Mouse (Mus musculus): ENCODE results near the gene 6430571L13Rik. TPM values are rescaled to one million over a fixed set of nuclear protein-coding genes. Genes with fewer than 3 reads are reported as not detected.

The 6430571L13Rik gene
- polyA plus RNA-seq (2015; fragmentation: Nextera tagmentation; extraction: Ambion mirVana), result 0.28 and 0.34 TPM in 2 replicates

- no peak within 1 kb of the TSS for H3K27ac ChIP-seq
- H3K36me3 ChIP-seq, result no peaks in the 10 kb centered on the region
- WGBS, result under 1% methylated on average over 34 of the region's 34 CpGs
- peak within 1 kb of the TSS; percentile 81 for H3K4me2 ChIP-seq
- no peaks in the 10 kb centered on the region for H3K9me3 ChIP-seq
- H3K4me3 ChIP-seq (replicated peaks), result peak within 1 kb of the TSS; percentile 55
- ATAC-seq (ENCODE audit: insufficient read depth, low FRiP score, low read depth), result peak; percentile 92
- no peaks in the 10 kb centered on the region for H3K27me3 ChIP-seq (replicated peaks)
- H3K9ac ChIP-seq, result peak within 1 kb of the TSS; percentile 13; the same call in 1 of the 2 replicates
- H3K4me1 ChIP-seq, result peaks cover 12% of the 10 kb centered on the region
Observed at GRCm38 (mm10) chr9:107340267-107340859, at the start of gene 6430571L13Rik. 6430571L13Rik (plus strand) TSS chr9:107340602.

DNA sequence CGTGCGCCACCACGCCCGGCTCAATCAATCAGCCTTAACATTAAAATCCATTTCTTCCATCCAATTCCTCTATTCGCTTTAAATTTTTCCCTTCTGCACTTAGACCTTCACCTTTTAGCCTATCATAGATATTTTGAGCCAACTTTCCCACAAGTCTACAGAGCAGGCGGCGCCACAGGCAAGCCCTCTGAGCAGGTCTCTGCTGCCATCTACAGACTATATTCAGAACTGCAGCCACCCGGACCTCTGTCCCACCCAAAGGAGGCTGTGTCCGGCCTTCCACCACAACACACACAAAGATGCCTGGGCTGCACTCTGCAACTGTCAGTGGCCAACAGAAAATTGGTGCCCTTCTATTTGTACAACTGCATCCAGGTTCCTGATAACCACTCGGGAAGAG, 49.5 kb upstream of the 6430571L13Rik start:
- Histone ChIP-seq H3K4me2 (no peak overlapping the region), H3K36me3 (no peaks in the 10 kb centered on the region), H3K9me3 (no peaks in the 10 kb centered on the region), H3K4me3 (replicated peaks) (no peak overlapping the region), H3K27ac (no peak overlapping the region), H3K9ac (no peak overlapping the region), H3K4me1 (peaks cover 19% of the 10 kb centered on the region), H3K27me3 (replicated peaks) (peaks cover 4% of the 10 kb centered on the region; the same call in 1 of the 2 replicates)
- WGBS, result 29% methylated on average over 10 of the region's 10 CpGs
- ATAC-seq (ENCODE audit: insufficient read depth, low FRiP score, low read depth), result no peak

- no peak overlapping the region for H3K9ac ChIP-seq
- ATAC-seq (ENCODE audit: insufficient read depth, low FRiP score, low read depth), result no peak
- H3K4me3 ChIP-seq (replicated peaks), result no peak overlapping the region
- peaks cover 27% of the 10 kb centered on the region for H3K4me1 ChIP-seq
- H3K27me3 ChIP-seq (replicated peaks), result peaks cover 4% of the 10 kb centered on the region; the same call in 1 of the 2 replicates
- no peak overlapping the region for H3K4me2 ChIP-seq
- no peak overlapping the region for H3K27ac ChIP-seq
- no peaks in the 10 kb centered on the region for H3K9me3 ChIP-seq
- 7% methylated on average over 6 of the region's 6 CpGs for WGBS
- no peaks in the 10 kb centered on the region for H3K36me3 ChIP-seq
Observed at GRCm38 (mm10) chr9:107294249-107294648, 46.2 kb upstream of the 6430571L13Rik start.

GRCm38 (mm10) chr9:107295616-107296015, 44.8 kb upstream of the 6430571L13Rik start:
- peaks cover 4% of the 10 kb centered on the region; the same call in 1 of the 2 replicates for H3K27me3 ChIP-seq (replicated peaks)
- peak overlapping the region; percentile 77 for H3K4me2 ChIP-seq
- ATAC-seq (ENCODE audit: insufficient read depth, low FRiP score, low read depth), result no peak
- H3K9me3 ChIP-seq, result no peaks in the 10 kb centered on the region
- no peak overlapping the region for H3K9ac ChIP-seq
- H3K36me3 ChIP-seq, result peaks cover 5% of the 10 kb centered on the region
- H3K27ac ChIP-seq, result peak overlapping the region; percentile 85; the same call in 1 of the 2 replicates
- WGBS, result 42% methylated on average over 4 of the region's 4 CpGs
- no peak overlapping the region for H3K4me3 ChIP-seq (replicated peaks)
- H3K4me1 ChIP-seq, result peaks cover 27% of the 10 kb centered on the region

DNA sequence AAGGTAGTCTGAATTCAATTTTAAA, 44.6 kb upstream of the 6430571L13Rik start, which contains the start of gene Cish:
Gene Cish (plus strand): TSS at position 11 of the 25 bp plus-strand sequence.
- H3K4me2 ChIP-seq, result peak within 1 kb of the TSS; percentile 77
- no peak for ATAC-seq (ENCODE audit: insufficient read depth, low FRiP score, low read depth)
- H3K9me3 ChIP-seq, result no peaks in the 10 kb centered on the region

DNA sequence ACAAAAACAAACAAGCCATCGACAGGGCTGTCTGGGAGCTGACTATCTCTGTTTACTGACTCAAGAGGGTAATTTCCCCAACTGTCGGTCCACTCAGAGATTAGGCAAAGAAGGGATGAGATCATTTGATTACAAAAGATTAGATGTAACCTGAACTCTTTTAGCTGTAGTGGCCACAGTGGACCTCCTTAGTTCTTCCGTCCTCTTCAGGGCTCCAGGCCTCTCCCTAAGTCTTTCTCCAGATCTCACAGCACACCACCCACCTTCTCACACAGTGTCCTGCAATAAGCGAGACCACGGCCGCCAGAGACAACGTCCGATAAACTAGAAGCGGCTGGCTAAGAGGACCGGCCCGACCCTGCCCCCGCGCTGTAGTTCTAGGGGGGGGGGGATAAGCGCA, 44.4 kb upstream of the 6430571L13Rik start:
- peak overlapping the region; percentile 77 for H3K4me2 ChIP-seq
- peaks cover 9% of the 10 kb centered on the region for H3K36me3 ChIP-seq
- peak overlapping the region; percentile 85 for H3K27ac ChIP-seq
- 0 out of 2 replicates have a peak overlapping the region, but pooled peaks have one; percentile 20 for H3K9ac ChIP-seq
- peaks cover 4% of the 10 kb centered on the region; the same call in 1 of the 2 replicates for H3K27me3 ChIP-seq (replicated peaks)
- under 1% methylated on average over 14 of the region's 14 CpGs for WGBS
- H3K4me1 ChIP-seq, result peaks cover 27% of the 10 kb centered on the region
- peak; percentile 5; the same call in 1 of the 2 replicates for ATAC-seq (ENCODE audit: insufficient read depth, low FRiP score, low read depth)
- peak overlapping the region; percentile 66 for H3K4me3 ChIP-seq (replicated peaks)
- H3K9me3 ChIP-seq, result no peaks in the 10 kb centered on the region

More for the DNA sequence above, 44.6 kb upstream of the 6430571L13Rik start, which contains the start of gene Cish:
- Histone ChIP-seq H3K4me3 (replicated peaks) (peak within 1 kb of the TSS; percentile 66), H3K4me1 (peaks cover 27% of the 10 kb centered on the region), H3K27ac (peak within 1 kb of the TSS; percentile 89), H3K9ac (peak within 1 kb of the TSS; percentile 38), H3K27me3 (replicated peaks) (peaks cover 4% of the 10 kb centered on the region; the same call in 1 of the 2 replicates), H3K36me3 (peaks cover 7% of the 10 kb centered on the region)

DNA sequence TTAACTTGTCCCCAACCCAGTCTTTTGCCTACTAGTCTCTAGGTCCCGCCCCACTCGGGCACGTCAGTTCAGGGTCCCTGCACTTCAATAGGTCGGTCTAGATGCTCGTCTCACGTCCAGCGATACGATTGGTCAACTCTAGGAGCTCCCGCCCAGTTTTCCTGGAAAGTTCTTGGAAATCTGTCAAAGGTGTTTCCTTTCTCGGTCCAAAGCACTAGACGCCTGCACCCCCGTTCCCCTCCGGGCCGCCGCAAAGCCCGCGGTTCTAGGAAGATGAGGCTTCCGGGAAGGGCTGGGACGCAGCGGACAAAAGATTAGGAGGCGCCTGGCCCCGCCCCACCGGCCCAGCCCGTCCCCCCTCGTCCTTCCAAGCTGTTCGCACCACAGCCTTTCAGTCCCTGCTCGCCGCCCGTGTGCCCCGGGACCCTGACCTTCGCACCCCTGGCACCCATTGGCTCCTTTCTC, 43.9 kb upstream of the 6430571L13Rik start:
- Histone ChIP-seq H3K4me2 (peak overlapping the region; percentile 77), H3K36me3 (peaks cover 14% of the 10 kb centered on the region), H3K4me1 (peaks cover 27% of the 10 kb centered on the region), H3K9me3 (no peaks in the 10 kb centered on the region), H3K27ac (peak overlapping the region; percentile 89), H3K27me3 (replicated peaks) (peaks cover 4% of the 10 kb centered on the region; the same call in 1 of the 2 replicates), H3K4me3 (replicated peaks) (peak overlapping the region; percentile 66), H3K9ac (peak overlapping the region; percentile 38)
- 0% methylated on average over 31 of the region's 31 CpGs for WGBS
- ATAC-seq (ENCODE audit: insufficient read depth, low FRiP score, low read depth), result peak; percentile 92

DNA sequence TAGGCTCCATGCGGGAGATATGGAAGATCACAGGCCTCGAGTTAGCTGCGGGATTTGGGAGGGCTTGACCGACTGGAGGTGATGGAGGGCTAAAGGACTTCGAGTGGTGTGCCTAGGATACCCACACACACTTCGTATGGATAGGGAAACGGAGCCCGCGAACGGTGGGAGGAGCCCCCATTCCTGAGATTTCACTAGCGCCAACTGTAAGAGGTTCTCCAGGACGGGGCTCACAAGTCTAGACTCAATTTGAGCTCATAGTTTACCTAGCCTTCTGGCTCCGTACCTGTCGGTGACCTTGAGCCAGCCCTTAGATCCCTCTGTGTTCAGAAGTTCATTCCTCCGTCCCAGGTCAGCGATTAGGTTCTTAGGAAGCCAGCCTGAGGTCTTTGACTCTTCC, 43.3 kb upstream of the 6430571L13Rik start:
- peak overlapping the region; percentile 77 for H3K4me2 ChIP-seq
- 4% methylated on average over 16 of the region's 16 CpGs for WGBS
- no peak; the same call in 1 of the 2 replicates for ATAC-seq (ENCODE audit: insufficient read depth, low FRiP score, low read depth)

GRCm38 (mm10) chr9:107297658-107298057, 42.7 kb upstream of the 6430571L13Rik start:
- Histone ChIP-seq H3K9me3 (no peaks in the 10 kb centered on the region), H3K4me1 (peaks cover 27% of the 10 kb centered on the region), H3K27me3 (replicated peaks) (peaks cover 4% of the 10 kb centered on the region; the same call in 1 of the 2 replicates), H3K27ac (no peak overlapping the region; the same call in 1 of the 2 replicates), H3K4me3 (replicated peaks) (peak overlapping the region; percentile 66), H3K36me3 (peaks cover 19% of the 10 kb centered on the region), H3K9ac (no peak overlapping the region), H3K4me2 (peak overlapping the region; percentile 77)
- ATAC-seq (ENCODE audit: insufficient read depth, low FRiP score, low read depth), result no peak
- 66% methylated on average over 4 of the region's 4 CpGs for WGBS

More for the DNA sequence above, 43.3 kb upstream of the 6430571L13Rik start:
- H3K9ac ChIP-seq, result peak overlapping the region; percentile 38
- peaks cover 27% of the 10 kb centered on the region for H3K4me1 ChIP-seq
- H3K27ac ChIP-seq, result peak overlapping the region; percentile 89
- H3K4me3 ChIP-seq (replicated peaks), result peak overlapping the region; percentile 66
- H3K36me3 ChIP-seq, result peaks cover 19% of the 10 kb centered on the region
- H3K27me3 ChIP-seq (replicated peaks), result peaks cover 4% of the 10 kb centered on the region; the same call in 1 of the 2 replicates
- no peaks in the 10 kb centered on the region for H3K9me3 ChIP-seq

GRCm38 (mm10) chr9:107298059-107298780, 42.2 kb upstream of the 6430571L13Rik start:
- H3K9ac ChIP-seq, result no peak overlapping the region
- peaks cover 27% of the 10 kb centered on the region for H3K4me1 ChIP-seq
- 57% methylated on average over 8 of the region's 8 CpGs for WGBS

GRCm38 (mm10) chr9:107298876-107299275, 41.5 kb upstream of the 6430571L13Rik start:
- Histone ChIP-seq H3K27me3 (replicated peaks) (no peaks in the 10 kb centered on the region), H3K27ac (peak overlapping the region; percentile 48), H3K4me3 (replicated peaks) (peak overlapping the region; percentile 66), H3K36me3 (peaks cover 19% of the 10 kb centered on the region), H3K4me2 (peak overlapping the region; percentile 77), H3K9ac (no peak overlapping the region), H3K9me3 (no peaks in the 10 kb centered on the region), H3K4me1 (peaks cover 27% of the 10 kb centered on the region)
- 75% methylated on average over 6 of the region's 6 CpGs for WGBS
- no peak for ATAC-seq (ENCODE audit: insufficient read depth, low FRiP score, low read depth)

More at GRCm38 (mm10) chr9:107298059-107298780, 42.2 kb upstream of the 6430571L13Rik start:
- peak overlapping the region; percentile 66 for H3K4me3 ChIP-seq (replicated peaks)
- H3K9me3 ChIP-seq, result no peaks in the 10 kb centered on the region
- no peak for ATAC-seq (ENCODE audit: insufficient read depth, low FRiP score, low read depth)
- H3K27me3 ChIP-seq (replicated peaks), result peaks cover 2% of the 10 kb centered on the region; the same call in 1 of the 2 replicates
- peak overlapping the region; percentile 48 for H3K27ac ChIP-seq
- peaks cover 19% of the 10 kb centered on the region for H3K36me3 ChIP-seq
- peak overlapping the region; percentile 77 for H3K4me2 ChIP-seq

DNA sequence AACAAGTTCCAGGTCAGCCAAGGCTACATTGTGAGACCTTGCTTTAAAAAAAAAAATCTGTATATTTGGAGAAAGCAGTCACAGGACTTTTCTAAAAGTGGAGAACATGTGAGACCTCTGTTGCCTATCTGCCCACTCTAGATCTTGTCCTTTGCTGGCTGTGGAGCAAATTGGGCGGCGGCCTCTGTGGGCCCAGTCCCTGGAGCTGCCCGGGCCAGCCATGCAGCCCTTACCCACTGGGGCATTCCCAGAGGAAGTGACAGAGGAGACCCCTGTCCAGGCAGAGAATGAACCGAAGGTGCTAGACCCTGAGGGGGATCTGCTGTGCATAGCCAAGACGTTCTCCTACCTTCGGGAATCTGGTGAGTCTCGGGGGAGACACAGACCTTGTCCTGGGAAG, 40.6 kb upstream of the 6430571L13Rik start:
- 87% methylated on average over 7 of the region's 7 CpGs for WGBS
- Histone ChIP-seq H3K4me2 (no peak overlapping the region; the same call in 1 of the 2 replicates), H3K27me3 (replicated peaks) (no peaks in the 10 kb centered on the region), H3K27ac (no peak overlapping the region), H3K9me3 (no peaks in the 10 kb centered on the region), H3K4me1 (peaks cover 22% of the 10 kb centered on the region), H3K36me3 (peaks cover 19% of the 10 kb centered on the region), H3K9ac (no peak overlapping the region), H3K4me3 (replicated peaks) (no peak overlapping the region)
- ATAC-seq (ENCODE audit: insufficient read depth, low FRiP score, low read depth), result no peak

Measured in stomach, embryonic 15.5 days (tissue).